9 mouse cellular contexts compared by ENCODE assay signal in the genomic region with DNA sequence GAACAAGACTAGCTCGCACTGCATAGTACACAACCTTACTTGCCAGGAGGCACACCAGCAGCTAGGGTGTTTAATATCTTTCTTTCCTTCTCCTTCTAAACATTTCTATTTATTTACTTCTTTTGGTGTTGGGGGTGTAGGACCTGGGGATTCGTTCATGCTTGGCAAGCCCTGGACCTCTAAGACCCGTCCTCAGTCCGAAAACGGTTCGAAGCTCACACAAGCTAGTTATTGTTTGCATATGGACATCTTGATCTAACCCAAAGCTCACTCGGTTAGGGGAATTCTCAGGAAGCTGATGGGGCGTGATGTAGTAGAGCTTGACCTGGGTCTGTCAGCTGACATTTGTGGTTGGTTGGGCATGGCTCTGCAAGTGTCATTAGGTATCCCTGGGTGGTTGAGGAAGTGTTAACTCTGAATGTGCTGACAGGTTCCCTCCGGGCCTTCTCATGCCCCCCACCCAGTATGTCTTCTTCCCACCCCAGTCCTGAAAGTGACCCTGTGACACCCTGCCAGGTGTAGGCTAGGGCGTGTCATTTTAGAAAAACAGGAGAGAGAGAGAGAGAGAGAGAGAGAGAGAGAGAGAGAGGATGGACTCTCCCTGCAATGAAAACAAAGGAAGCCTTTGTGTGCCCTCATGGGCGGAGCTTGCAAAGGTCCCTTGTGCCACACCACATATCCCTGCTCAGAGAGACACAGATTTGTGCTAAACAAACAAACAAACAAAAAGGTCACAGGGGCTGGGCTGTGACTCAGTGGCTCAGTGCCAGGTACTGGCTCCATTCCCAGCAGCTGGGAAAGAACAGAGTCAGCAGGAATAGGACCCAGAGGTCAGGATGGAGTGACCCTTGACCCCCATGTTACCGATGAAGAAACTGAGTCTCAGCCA. TPM values are rescaled to one million over a fixed set of nuclear protein-coding genes. Genes with fewer than 3 reads are reported as not detected.
DNase-seq lines count a peak whose midpoint lies in the region; ATAC-seq and TF ChIP-seq lines count a peak whose summit lies in the region.
"Had no signal": no experiment of that assay in that cellular context is flagged by ENCODE, and none has a peak within 500 bp of the region (broad histone marks: within the 10 kb centered on the region; RNA-seq: fewer than 3 reads in every experiment).

No protein-coding gene starts in this region.

- H3K36me3 ChIP-seq in embryonic facial prominence, embryonic 15.5 days: no peaks in the 10 kb centered on the region
- no peaks in the 10 kb centered on the region for H3K36me3 ChIP-seq in forebrain, postnatal 0 days (ENCODE audit: insufficient read depth)

- no peak overlapping the region for H3K9ac ChIP-seq in embryonic facial prominence, embryonic 15.5 days
- H3K9ac ChIP-seq in forebrain, postnatal 0 days: no peak overlapping the region

- TF ChIP-seq CTCF in layer of hippocampus, adult 2 months (conservative IDR thresholded peaks at IDR 0.05): no peak
- no peak for TF ChIP-seq CTCF in forebrain, postnatal 0 days (IDR thresholded peaks at IDR 0.05; ENCODE audit: low read depth)

- H3K4me3 ChIP-seq in layer of hippocampus, adult 2 months: no peak overlapping the region
- no peak overlapping the region for H3K4me3 ChIP-seq in embryonic facial prominence, embryonic 15.5 days (replicated peaks)
- H3K4me3 ChIP-seq in forebrain, postnatal 0 days (ENCODE audit: low read depth, low read length): no peak overlapping the region

- H3K9me3 ChIP-seq in embryonic facial prominence, embryonic 15.5 days (replicated peaks): no peaks in the 10 kb centered on the region
- H3K9me3 ChIP-seq in forebrain, postnatal 0 days (ENCODE audit: low read length): no peaks in the 10 kb centered on the region

- 46% methylated on average over 12 of the region's 12 CpGs for WGBS in embryonic facial prominence, embryonic 15.5 days
- 66% methylated on average over 12 of the region's 12 CpGs for WGBS in forebrain, postnatal 0 days

- peaks cover 17% of the 10 kb centered on the region; the same call in 1 of the 2 replicates for H3K4me1 ChIP-seq in embryonic facial prominence, embryonic 15.5 days
- no peaks in the 10 kb centered on the region for H3K4me1 ChIP-seq in forebrain, postnatal 0 days (ENCODE audit: insufficient read depth)

- DNase-seq in layer of hippocampus, adult 2 months (ENCODE audit: low spot score in 2 of 2): peak in 1 of 2 experiments; percentile 37
- DNase-seq in layer of hippocampus, postnatal 25 days (ENCODE audit: extremely low spot score in 1 of 2, low spot score in 1 of 2): no peak
- DNase-seq in Muller cell, postnatal 12 days (ENCODE audit: inconsistent ontology term): peak; percentile 77
- DNase-seq in kidney, postnatal 10 days: peak; percentile 84
- DNase-seq in retina, embryonic 14.5 days (ENCODE audit: low spot score): peak; percentile 60
- no peak for DNase-seq in frontal cortex, postnatal 14 days (ENCODE audit: low spot score in 2 of 2)
- no peak for DNase-seq in forebrain, postnatal 0 days

- no peak for ATAC-seq in embryonic facial prominence, embryonic 15.5 days (ENCODE audit: insufficient number of reproducible peaks, low FRiP score, low TSS enrichment, low read depth)
- no peak for ATAC-seq in forebrain, postnatal 0 days

- H3K4me2 ChIP-seq in embryonic facial prominence, embryonic 15.5 days (replicated peaks): no peak overlapping the region
- H3K4me2 ChIP-seq in forebrain, postnatal 0 days (ENCODE audit: low read depth): no peak overlapping the region

- H3K27ac ChIP-seq in layer of hippocampus, adult 2 months: peak overlapping the region; percentile 76
- peak overlapping the region; percentile 28; the same call in 1 of the 2 replicates for H3K27ac ChIP-seq in embryonic facial prominence, embryonic 15.5 days (replicated peaks)
- H3K27ac ChIP-seq in forebrain, postnatal 0 days (ENCODE audit: low read depth, low read length): no peak overlapping the region

- H3K27me3 ChIP-seq in embryonic facial prominence, embryonic 15.5 days: no peaks in the 10 kb centered on the region
- no peaks in the 10 kb centered on the region for H3K27me3 ChIP-seq in forebrain, postnatal 0 days (ENCODE audit: insufficient read depth, low read length)

RNA-seq across cellular contexts. Expression of gene Irak2, which starts 23.3 kb away (rescaled TPM):
- total RNA-seq in layer of hippocampus, adult 2 months (2021): 10 to 100 TPM; 16.6 to 18.8 TPM
- total RNA-seq in layer of hippocampus, postnatal 25 days (2021): 10 to 100 TPM; 16.9 to 21.9 TPM
- 4.0 and 5.8 TPM in 2 replicates for polyA plus RNA-seq in embryonic facial prominence, embryonic 15.5 days (2015; fragmentation: Nextera tagmentation; extraction: Ambion mirVana)
- total RNA-seq in forebrain, postnatal 0 days (2014; rRNA removed): 4.5 and 5.9 TPM in 2 replicates
- polyA plus RNA-seq in forebrain, postnatal 0 days (2015; fragmentation: Nextera tagmentation; extraction: Ambion mirVana): 1.8 and 3.5 TPM in 2 replicates

RNA-seq across cellular contexts. Expression of gene Tatdn2, which starts 35.3 kb away (rescaled TPM):
- total RNA-seq in layer of hippocampus, adult 2 months (2021): 10 to 100 TPM; 60.4 to 67.8 TPM
- 10 to 100 TPM; 56.2 to 59.4 TPM for total RNA-seq in layer of hippocampus, postnatal 25 days (2021)
- 0.95 and 1.1 TPM in 2 replicates for polyA plus RNA-seq in embryonic facial prominence, embryonic 15.5 days (2015; fragmentation: Nextera tagmentation; extraction: Ambion mirVana)
- 67.0 and 69.2 TPM in 2 replicates for total RNA-seq in forebrain, postnatal 0 days (2014; rRNA removed)
- 1.4 and 1.7 TPM in 2 replicates for polyA plus RNA-seq in forebrain, postnatal 0 days (2015; fragmentation: Nextera tagmentation; extraction: Ambion mirVana)

RNA-seq across cellular contexts. Expression of gene Vhl, which starts 37.8 kb away (rescaled TPM):
- 10 to 100 TPM; 44.3 to 44.9 TPM for total RNA-seq in layer of hippocampus, adult 2 months (2021)
- total RNA-seq in layer of hippocampus, postnatal 25 days (2021): 10 to 100 TPM; 47.3 to 52.3 TPM
- 43.4 and 47.8 TPM in 2 replicates for polyA plus RNA-seq in embryonic facial prominence, embryonic 15.5 days (2015; fragmentation: Nextera tagmentation; extraction: Ambion mirVana)
- 92.7 and 94.1 TPM in 2 replicates for total RNA-seq in forebrain, postnatal 0 days (2014; rRNA removed)
- 71.6 and 76.5 TPM in 2 replicates for polyA plus RNA-seq in forebrain, postnatal 0 days (2015; fragmentation: Nextera tagmentation; extraction: Ambion mirVana)

RNA-seq across cellular contexts. Expression of gene Brk1, which starts 57.0 kb away (rescaled TPM):
- 100 to 1,000 TPM; 211 to 234 TPM for total RNA-seq in layer of hippocampus, adult 2 months (2021)
- total RNA-seq in layer of hippocampus, postnatal 25 days (2021): 100 to 1,000 TPM; 228 to 246 TPM
- polyA plus RNA-seq in embryonic facial prominence, embryonic 15.5 days (2015; fragmentation: Nextera tagmentation; extraction: Ambion mirVana): 221 and 230 TPM in 2 replicates
- total RNA-seq in forebrain, postnatal 0 days (2014; rRNA removed): 217 and 235 TPM in 2 replicates
- 306 and 340 TPM in 2 replicates for polyA plus RNA-seq in forebrain, postnatal 0 days (2015; fragmentation: Nextera tagmentation; extraction: Ambion mirVana)

RNA-seq across cellular contexts. Expression of gene Ghrl, which starts 58.1 kb away (rescaled TPM):
- total RNA-seq in layer of hippocampus, adult 2 months (2021): not detected
- total RNA-seq in layer of hippocampus, postnatal 25 days (2021): under 1 TPM in 1 of 2 experiments, not detected in 1; 0.57 TPM
- polyA plus RNA-seq in embryonic facial prominence, embryonic 15.5 days (2015; fragmentation: Nextera tagmentation; extraction: Ambion mirVana): 0.24 TPM in 1 of 2 replicates, not detected in the other
- total RNA-seq in forebrain, postnatal 0 days (2014; rRNA removed): not detected in 2 replicates
- 0.61 TPM in 1 of 2 replicates, not detected in the other for polyA plus RNA-seq in forebrain, postnatal 0 days (2015; fragmentation: Nextera tagmentation; extraction: Ambion mirVana)
- total RNA-seq: left cerebral cortex, adult 18-20 months had no signal

Comparison
In these comparisons a context has a peak if more than half of its experiments do, and no peak if none do; other contexts are left out.
1. DNase-seq: peak in Muller cell, postnatal 12 days (single experiment), kidney, postnatal 10 days (single experiment) and retina, embryonic 14.5 days (single experiment); none in layer of hippocampus, postnatal 25 days (0 of 2), frontal cortex, postnatal 14 days (0 of 2) and forebrain, postnatal 0 days (single experiment).